In genomic region chr12:99320966-99321496, GRCm38 (mm10) we compare ENCODE assay signal across 19 mouse cellular contexts.
DNase-seq lines count a peak whose midpoint lies in the region; ATAC-seq and TF ChIP-seq lines count a peak whose summit lies in the region.
"Had no signal": no experiment of that assay in that cellular context is flagged by ENCODE, and none has a peak within 500 bp of the region (broad histone marks: within the 10 kb centered on the region; RNA-seq: fewer than 3 reads in every experiment).

No protein-coding gene starts in this region.

- no peak for ATAC-seq in hindbrain, embryonic 13.5 days (ENCODE audit: low FRiP score)
- no peak for ATAC-seq in hindbrain, embryonic 12.5 days (ENCODE audit: low FRiP score)
- peak; percentile 56 for ATAC-seq in erythroid progenitor cell, adult 5-6 weeks (replicated peaks; ENCODE audit: low FRiP score, poor library complexity, severe bottlenecking)
- ATAC-seq in liver, embryonic 14.5 days (ENCODE audit: insufficient read depth) = peak; percentile 45; the same call in 1 of the 2 replicates
- ATAC-seq: forebrain, embryonic 13.5 days; hindbrain, embryonic 16.5 days; inflammation-experienced regulatory T-cells, adult 6 months had no signal

- H3K4me1 ChIP-seq in hindbrain, embryonic 13.5 days (replicated peaks) = peaks cover 55% of the 10 kb centered on the region
- H3K4me1 ChIP-seq in hindbrain, embryonic 12.5 days = peaks cover 25% of the 10 kb centered on the region
- H3K4me1 ChIP-seq in liver, embryonic 14.5 days (replicated peaks; ENCODE audit: control insufficient read depth in 2 of 2, insufficient read depth in 2 of 2, low read length in 1 of 2) = peaks cover 16 to 28% of the 10 kb centered on the region in 2 experiments

- no peak for TF ChIP-seq EP300 in liver, embryonic 14.5 days (IDR thresholded peaks at IDR 0.05; ENCODE audit: low read depth)

- peak overlapping the region; percentile 48; the same call in 1 of the 2 replicates for H3K27ac ChIP-seq in hindbrain, embryonic 13.5 days
- H3K27ac ChIP-seq in hindbrain, embryonic 12.5 days = no peak overlapping the region
- H3K27ac ChIP-seq in liver, embryonic 14.5 days = no peak overlapping the region
- H3K27ac ChIP-seq: embryonic facial prominence, embryonic 15.5 days; hindbrain, embryonic 10.5 days had no signal

- DNase-seq in liver, embryonic 14.5 days (ENCODE audit: low read depth in 3 of 3, low spot score in 3 of 3) = no peak
- DNase-seq in skeletal muscle tissue, adult 2 months (ENCODE audit: low read depth, low spot score) = peak; percentile 68
- no peak for DNase-seq in adrenal gland, postnatal 10 days
- no peak for DNase-seq in cerebellum, postnatal 14 days
- DNase-seq: adrenal gland, adult 2 months; adrenal gland, postnatal 36 days; cerebellum, adult 2 months; cerebellum, postnatal 10 days; embryo, embryonic 11 days; gastrocnemius, postnatal 14 days had no signal

- no peaks in the 10 kb centered on the region for H3K27me3 ChIP-seq in hindbrain, embryonic 13.5 days
- H3K27me3 ChIP-seq in hindbrain, embryonic 12.5 days = no peaks in the 10 kb centered on the region
- no peaks in the 10 kb centered on the region for H3K27me3 ChIP-seq in liver, embryonic 14.5 days (ENCODE audit: control insufficient read depth, insufficient read depth, low read length)
- H3K27me3 ChIP-seq: embryonic facial prominence, embryonic 15.5 days; forebrain, embryonic 13.5 days; heart, embryonic 12.5 days had no signal

- no peak overlapping the region for H3K9ac ChIP-seq in hindbrain, embryonic 13.5 days
- no peak overlapping the region for H3K9ac ChIP-seq in hindbrain, embryonic 12.5 days
- H3K9ac ChIP-seq in liver, embryonic 14.5 days (replicated peaks) = no peak overlapping the region
- H3K9ac ChIP-seq: embryonic facial prominence, embryonic 15.5 days; forebrain, embryonic 13.5 days; heart, embryonic 12.5 days had no signal

- TF ChIP-seq CTCF in liver, embryonic 14.5 days (IDR thresholded peaks at IDR 0.05; ENCODE audit: low read depth) = no peak

- no peak overlapping the region for H3K4me3 ChIP-seq in hindbrain, embryonic 13.5 days
- H3K4me3 ChIP-seq in hindbrain, embryonic 12.5 days = no peak overlapping the region
- H3K4me3 ChIP-seq in liver, embryonic 14.5 days (ENCODE audit: insufficient read depth in 1 of 2, low read depth in 2 of 2, low read length in 2 of 2) = no peak overlapping the region
- H3K4me3 ChIP-seq: embryonic facial prominence, embryonic 15.5 days; forebrain, embryonic 13.5 days; heart, embryonic 12.5 days; hindbrain, embryonic 10.5 days had no signal

- H3K4me2 ChIP-seq in hindbrain, embryonic 13.5 days = no peak overlapping the region
- no peak overlapping the region for H3K4me2 ChIP-seq in hindbrain, embryonic 12.5 days (replicated peaks)
- peak overlapping the region; percentile 40 for H3K4me2 ChIP-seq in liver, embryonic 14.5 days (ENCODE audit: low read depth)
- H3K4me2 ChIP-seq: embryonic facial prominence, embryonic 15.5 days; forebrain, embryonic 13.5 days; heart, embryonic 12.5 days had no signal

- 84% methylated on average over 3 of the region's 3 CpGs for WGBS in hindbrain, embryonic 13.5 days
- 90% methylated on average over 3 of the region's 3 CpGs for WGBS in hindbrain, embryonic 12.5 days
- WGBS in liver, embryonic 14.5 days (ENCODE audit: insufficient replicate concordance) = 73% methylated on average over 3 of the region's 3 CpGs

- H3K36me3 ChIP-seq in hindbrain, embryonic 13.5 days = peaks cover 11% of the 10 kb centered on the region
- peaks cover 6% of the 10 kb centered on the region; the same call in 1 of the 2 replicates for H3K36me3 ChIP-seq in hindbrain, embryonic 12.5 days
- H3K36me3 ChIP-seq in liver, embryonic 14.5 days (replicated peaks; ENCODE audit: control insufficient read depth, insufficient read depth, low read depth) = no peaks in the 10 kb centered on the region

- H3K9me3 ChIP-seq in hindbrain, embryonic 13.5 days = no peaks in the 10 kb centered on the region
- H3K9me3 ChIP-seq in hindbrain, embryonic 12.5 days (replicated peaks) = 0 out of 2 replicates have a peak, but pooled peaks cover 5% of the 10 kb centered on the region
- no peaks in the 10 kb centered on the region for H3K9me3 ChIP-seq in liver, embryonic 14.5 days (ENCODE audit: control insufficient read depth, low read length)
- H3K9me3 ChIP-seq: embryonic facial prominence, embryonic 15.5 days; heart, embryonic 12.5 days had no signal

Comparison
In these comparisons a context has a peak if more than half of its experiments do, and no peak if none do; other contexts are left out.
1. ATAC-seq: peak in erythroid progenitor cell, adult 5-6 weeks (single experiment) and liver, embryonic 14.5 days (single experiment); none in hindbrain, embryonic 13.5 days (single experiment) and hindbrain, embryonic 12.5 days (single experiment).